Mouse (Mus musculus) retina, embryonic 14.5 days (tissue): Measurements from ENCODE around the gene N4bp1.
A peak's percentile ranks its signal among the peaks of the same experiment; 100 is the strongest.

Experiments
- DNase-seq: peaks from one replicate; pipeline ENCODE4 v3.0.0-alpha.2; 2015; ENCODE audit warnings: low spot score

N4bp1 gene

GRCm38 (mm10) chr8:86854686-86855085 is 30.4 kb downstream of the N4bp1 start:
- peak; percentile 10 for DNase-seq

GRCm38 (mm10) chr8:86853989-86854373 is 31.1 kb downstream of the N4bp1 start:
- DNase-seq = no peak

GRCm38 (mm10) chr8:86853266-86853988 is 31.6 kb downstream of the N4bp1 start:
- no peak for DNase-seq

GRCm38 (mm10) chr8:86852491-86852890 is 32.6 kb downstream of the N4bp1 start:
- DNase-seq = no peak

- no peak for DNase-seq
Measured at GRCm38 (mm10) chr8:86848876-86849275, 36.2 kb downstream of the N4bp1 start.

- no peak for DNase-seq
Measured at GRCm38 (mm10) chr8:86848401-86848800, 36.7 kb downstream of the N4bp1 start.

GRCm38 (mm10) chr8:86847091-86847490 is 38.0 kb downstream of the N4bp1 start:
- no peak for DNase-seq

GRCm38 (mm10) chr8:86845875-86846274 is 39.2 kb downstream of the N4bp1 start:
- DNase-seq = no peak

- DNase-seq = no peak
Measured at GRCm38 (mm10) chr8:86844856-86845255, 40.2 kb downstream of the N4bp1 start.

GRCm38 (mm10) chr8:86843896-86844295 is 41.2 kb downstream of the N4bp1 start:
- peak; percentile 69 for DNase-seq

- DNase-seq = no peak
Measured at GRCm38 (mm10) chr8:86841556-86842309, 43.3 kb downstream of the N4bp1 start.

- no peak for DNase-seq
Measured at GRCm38 (mm10) chr8:86840120-86840693, 44.9 kb downstream of the N4bp1 start.

GRCm38 (mm10) chr8:86838707-86839438 is 46.2 kb downstream of the N4bp1 start:
- DNase-seq = no peak

- DNase-seq = no peak
Measured at GRCm38 (mm10) chr8:86837234-86837633, 47.8 kb downstream of the N4bp1 start.

GRCm38 (mm10) chr8:86835881-86836280 is 49.2 kb downstream of the N4bp1 start:
- DNase-seq = no peak

GRCm38 (mm10) chr8:86834496-86835260 is 50.4 kb downstream of the N4bp1 start:
- no peak for DNase-seq

- DNase-seq = no peak
Measured at GRCm38 (mm10) chr8:86833937-86834336, 51.1 kb downstream of the N4bp1 start.

GRCm38 (mm10) chr8:86828925-86829324 is 56.1 kb downstream of the N4bp1 start:
- DNase-seq = no peak

- no peak for DNase-seq
Measured at GRCm38 (mm10) chr8:86827199-86827598, 57.9 kb downstream of the N4bp1 start.

- no peak for DNase-seq
Measured at GRCm38 (mm10) chr8:86826538-86826937, 58.5 kb downstream of the N4bp1 start.

GRCm38 (mm10) chr8:86825674-86826448 is 59.2 kb downstream of the N4bp1 start:
- DNase-seq = no peak
